Mouse (Mus musculus) thymus, postnatal 4 days (tissue): Measurements from ENCODE around the gene Arhgap35.

Experiments used
- DNase-seq: peaks from one replicate; pipeline ENCODE4 v3.0.0; 2021

The Arhgap35 gene

GRCm38 (mm10) chr7:16461705-16462104 is 153.1 kb downstream of the Arhgap35 start:
- DNase-seq: no peak

DNA sequence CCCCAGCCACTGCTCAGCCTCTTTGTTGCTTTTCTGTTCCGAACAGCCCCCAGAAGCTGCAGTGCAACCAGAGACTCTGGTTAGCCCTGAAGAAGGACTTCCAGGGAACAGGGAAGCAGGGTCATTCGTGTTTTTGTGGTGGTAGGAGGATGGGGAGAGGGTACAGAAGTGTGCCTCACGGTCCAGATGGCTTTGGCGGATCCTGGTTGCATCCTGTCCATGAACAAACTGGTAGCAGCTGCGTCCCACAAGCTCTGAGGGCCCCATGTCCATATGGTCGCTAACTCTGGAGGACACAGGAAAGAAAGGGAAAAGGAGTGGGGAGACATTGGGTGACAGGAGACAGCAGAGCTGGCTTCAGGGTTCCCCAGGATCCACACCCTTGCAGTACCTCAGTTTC is 153.6 kb downstream of the Arhgap35 start:
- DNase-seq: no peak

DNA sequence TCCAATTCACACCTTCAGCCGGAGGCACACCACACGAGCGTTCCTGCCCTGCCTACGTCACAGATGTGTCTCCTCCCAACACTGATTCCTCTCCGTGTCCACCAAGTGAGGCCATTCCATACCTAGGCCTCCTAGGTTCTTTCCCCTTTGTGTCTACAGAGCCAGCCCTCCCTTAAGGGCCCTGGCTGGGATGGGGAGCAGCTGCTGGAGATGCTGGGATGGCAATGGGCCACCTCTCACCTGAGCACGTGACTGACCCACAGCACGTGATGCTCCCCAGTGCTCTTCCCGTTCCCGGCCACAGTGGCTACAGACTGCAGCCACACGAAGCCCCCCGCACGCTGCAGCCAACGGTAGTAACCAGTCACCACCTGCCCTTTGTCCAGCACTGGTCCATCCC is 154.2 kb downstream of the Arhgap35 start:
- no peak for DNase-seq

GRCm38 (mm10) chr7:16456289-16456688 is 158.5 kb downstream of the Arhgap35 start:
- no peak for DNase-seq

- no peak for DNase-seq
These were observed 159.8 kb downstream of the Arhgap35 start for GRCm38 (mm10) chr7:16455016-16455415.

DNA sequence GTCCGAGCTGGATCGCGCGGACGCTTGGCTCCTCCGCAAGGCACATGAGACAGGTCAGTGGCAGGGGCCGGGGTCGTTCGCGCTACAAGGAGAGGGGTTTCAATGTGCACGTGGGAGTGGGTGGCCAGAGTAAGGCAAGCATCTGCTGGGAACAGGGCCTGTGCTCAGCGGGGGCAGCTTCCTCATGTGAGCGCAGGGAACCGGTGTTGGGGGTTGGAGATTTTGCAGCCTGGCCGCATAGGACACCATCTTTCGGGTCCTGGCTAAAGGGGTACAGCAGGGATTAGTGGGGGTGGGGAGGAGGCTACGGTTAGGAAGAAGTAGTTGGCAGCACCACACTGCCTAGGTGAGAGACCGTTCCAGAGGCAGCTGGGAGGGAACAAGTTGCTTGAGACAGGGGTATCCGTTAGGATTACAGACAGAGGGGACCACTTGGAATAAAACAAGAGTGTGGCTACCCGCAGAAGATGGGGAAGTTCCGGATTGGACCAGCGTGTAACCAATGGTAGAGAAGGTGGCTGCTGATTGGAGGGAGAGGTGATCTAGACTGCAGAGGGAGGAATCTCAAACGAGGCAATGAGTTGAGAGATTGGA is 161.6 kb downstream of the Arhgap35 start:
- no peak for DNase-seq

- DNase-seq: peak; percentile 89
These were observed 162.2 kb downstream of the Arhgap35 start, which contains the start of gene Tmem160 for GRCm38 (mm10) chr7:16452587-16453073. Gene Tmem160 (plus strand): TSS chr7:16452779.

DNA sequence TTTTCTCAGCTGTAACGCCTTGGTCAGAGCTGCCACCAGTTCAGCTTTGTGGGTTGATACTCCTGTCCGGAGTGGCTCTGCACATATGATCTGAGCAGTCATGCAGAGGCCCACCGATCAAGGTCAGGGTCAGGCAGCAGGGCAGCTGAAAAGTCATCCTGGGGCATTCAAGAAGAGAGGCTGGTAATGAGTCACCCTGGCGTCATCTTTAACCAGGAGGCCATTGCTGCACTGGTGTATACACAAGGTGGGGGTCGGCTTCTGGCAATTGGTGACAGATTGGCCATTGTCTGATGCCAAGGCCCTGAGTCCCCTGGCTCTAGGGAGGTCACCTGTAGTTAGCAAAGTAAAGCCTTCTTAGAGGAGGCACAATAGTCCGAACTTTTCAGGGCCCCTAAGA is 163.1 kb downstream of the Arhgap35 start:
- DNase-seq: no peak
